17 mouse cellular contexts compared by ENCODE assay signal in the genomic region with DNA sequence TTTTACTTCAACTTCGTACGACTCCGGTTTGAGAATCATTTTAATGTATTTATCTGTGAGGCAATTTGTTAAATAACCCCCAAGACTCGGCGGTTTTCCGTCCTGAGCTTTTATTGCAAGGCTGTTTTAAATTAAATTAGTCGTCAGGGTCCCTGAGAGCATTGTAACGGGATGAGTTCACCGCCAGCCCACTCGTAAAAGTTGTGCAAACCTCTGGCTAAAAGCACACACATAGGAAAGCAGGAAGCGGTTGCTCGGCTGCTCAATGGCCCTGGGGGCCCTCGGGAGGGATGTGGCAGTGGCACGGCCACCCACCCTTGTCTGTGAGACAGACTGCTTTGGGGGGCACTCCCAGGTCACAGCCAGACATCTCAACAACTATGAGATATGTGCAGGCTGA. TPM values are rescaled to one million over a fixed set of nuclear protein-coding genes. Genes with fewer than 3 reads are reported as not detected.
A peak's percentile ranks its signal among the peaks of the same experiment; 100 is the strongest.
DNase-seq lines count a peak whose midpoint lies in the region; ATAC-seq and TF ChIP-seq lines count a peak whose summit lies in the region.
"Had no signal": no experiment of that assay in that cellular context is flagged by ENCODE, and none has a peak within 500 bp of the region (broad histone marks: within the 10 kb centered on the region; RNA-seq: fewer than 3 reads in every experiment).

No protein-coding gene starts in this region.

- no peak for ATAC-seq in stomach, embryonic 14.5 days (ENCODE audit: insufficient number of reproducible peaks, insufficient read depth, low FRiP score, low read depth)
- ATAC-seq in stomach, postnatal 0 days (ENCODE audit: low FRiP score, low TSS enrichment), result no peak

- H3K27me3 ChIP-seq in heart, embryonic 10.5 days (ENCODE audit: insufficient read depth, poor library complexity, severe bottlenecking), result peaks cover 76% of the 10 kb centered on the region
- H3K27me3 ChIP-seq in stomach, embryonic 14.5 days (ENCODE audit: control insufficient read depth, insufficient read depth, low read length), result no peaks in the 10 kb centered on the region
- no peaks in the 10 kb centered on the region for H3K27me3 ChIP-seq in stomach, postnatal 0 days (ENCODE audit: control insufficient read depth, insufficient read depth, low read length)
- H3K27me3 ChIP-seq in limb, embryonic 10.5 days (ENCODE audit: low read depth, poor library complexity, severe bottlenecking), result peaks cover 97% of the 10 kb centered on the region

- no peaks in the 10 kb centered on the region for H3K36me3 ChIP-seq in heart, embryonic 10.5 days
- no peaks in the 10 kb centered on the region for H3K36me3 ChIP-seq in stomach, embryonic 14.5 days (ENCODE audit: control insufficient read depth, insufficient read depth, low read length)
- no peaks in the 10 kb centered on the region for H3K36me3 ChIP-seq in stomach, postnatal 0 days (ENCODE audit: control insufficient read depth, insufficient read depth, low read length)
- no peaks in the 10 kb centered on the region for H3K36me3 ChIP-seq in limb, embryonic 10.5 days
- H3K36me3 ChIP-seq: heart, embryonic 15.5 days had no signal

- peaks cover 76% of the 10 kb centered on the region for H3K4me1 ChIP-seq in heart, embryonic 10.5 days
- peaks cover 66% of the 10 kb centered on the region for H3K4me1 ChIP-seq in stomach, embryonic 14.5 days (ENCODE audit: control insufficient read depth, insufficient read depth, low read length)
- peaks cover 12% of the 10 kb centered on the region; the same call in 1 of the 2 replicates for H3K4me1 ChIP-seq in stomach, postnatal 0 days (replicated peaks; ENCODE audit: control insufficient read depth, insufficient read depth)
- peaks cover 99% of the 10 kb centered on the region for H3K4me1 ChIP-seq in limb, embryonic 10.5 days

- no peak overlapping the region for H3K4me3 ChIP-seq in heart, embryonic 10.5 days
- H3K4me3 ChIP-seq in stomach, embryonic 14.5 days (ENCODE audit: low read depth, low read length), result no peak overlapping the region
- no peak overlapping the region for H3K4me3 ChIP-seq in stomach, postnatal 0 days (ENCODE audit: low read depth, low read length)
- peak overlapping the region; percentile 25 for H3K4me3 ChIP-seq in limb, embryonic 10.5 days
- H3K4me3 ChIP-seq: heart, embryonic 15.5 days had no signal

- no peak for DNase-seq in heart, embryonic 10.5 days (ENCODE audit: low spot score)
- no peak for DNase-seq in heart, postnatal 4 days
- DNase-seq in stomach, postnatal 0 days (ENCODE audit: low spot score), result no peak
- DNase-seq in limb, embryonic 10.5 days (ENCODE audit: low spot score), result no peak
- DNase-seq in spleen, adult 18-20 months, result no peak
- no peak for DNase-seq in cerebellum, adult 11-12 months
- no peak for DNase-seq in lung, postnatal 10 days
- DNase-seq: adrenal gland, adult 2 months; cerebellum, postnatal 10 days; kidney, postnatal 36 days; liver; lung, adult 2 months; right cerebral cortex, postnatal 25 days; thymus, adult 2 months had no signal

- no peak for TF ChIP-seq EP300 in stomach, postnatal 0 days (optimal IDR thresholded peaks at IDR 0.05)

- WGBS in heart, embryonic 10.5 days, result 80% methylated on average over 14 of the region's 14 CpGs
- WGBS in stomach, embryonic 14.5 days, result 49% methylated on average over 14 of the region's 14 CpGs
- 64% methylated on average over 14 of the region's 14 CpGs for WGBS in stomach, postnatal 0 days
- WGBS in limb, embryonic 10.5 days, result 24% methylated on average over 14 of the region's 14 CpGs

- no peak overlapping the region for H3K9ac ChIP-seq in stomach, embryonic 14.5 days (replicated peaks; ENCODE audit: low read depth, low read length)
- H3K9ac ChIP-seq in stomach, postnatal 0 days (ENCODE audit: low read length), result no peak overlapping the region
- H3K9ac ChIP-seq: heart, embryonic 15.5 days had no signal

- no peak overlapping the region for H3K4me2 ChIP-seq in stomach, embryonic 14.5 days (replicated peaks; ENCODE audit: low read depth, low read length)
- no peak overlapping the region for H3K4me2 ChIP-seq in stomach, postnatal 0 days (replicated peaks; ENCODE audit: low read depth)
- H3K4me2 ChIP-seq: heart, embryonic 15.5 days had no signal

- no peak for TF ChIP-seq CTCF in stomach, postnatal 0 days (IDR thresholded peaks at IDR 0.05; ENCODE audit: low read depth)

- H3K9me3 ChIP-seq in heart, embryonic 10.5 days, result no peaks in the 10 kb centered on the region
- no peaks in the 10 kb centered on the region for H3K9me3 ChIP-seq in stomach, embryonic 14.5 days (ENCODE audit: control insufficient read depth, low read depth, low read length)
- H3K9me3 ChIP-seq in stomach, postnatal 0 days (ENCODE audit: control insufficient read depth, low read length), result no peaks in the 10 kb centered on the region
- H3K9me3 ChIP-seq in limb, embryonic 10.5 days (replicated peaks), result no peaks in the 10 kb centered on the region
- H3K9me3 ChIP-seq: heart, embryonic 15.5 days had no signal

- 0 out of 2 replicates have a peak overlapping the region, but pooled peaks have one; percentile 38 for H3K27ac ChIP-seq in heart, embryonic 10.5 days
- peak overlapping the region; percentile 15; the same call in 1 of the 2 replicates for H3K27ac ChIP-seq in stomach, embryonic 14.5 days (ENCODE audit: low read length)
- no peak overlapping the region for H3K27ac ChIP-seq in stomach, postnatal 0 days (replicated peaks)
- H3K27ac ChIP-seq in limb, embryonic 10.5 days, result peak overlapping the region; percentile 79
- H3K27ac ChIP-seq: heart, embryonic 15.5 days had no signal

RNA-seq across cellular contexts. Expression of gene Flrt1, which starts 32.8 kb away (rescaled TPM):
- polyA plus RNA-seq in heart, embryonic 10.5 days (2016; fragmentation: Nextera tagmentation; extraction: Ambion mirVana), result 0.53 and 1.0 TPM in 2 replicates
- total RNA-seq in heart, postnatal 4 days (2021), result 1 to 10 TPM; 1.8 to 2.1 TPM
- polyA plus RNA-seq in stomach, embryonic 14.5 days (2014; fragmentation: Nextera tagmentation; extraction: Ambion mirVana), result 7.4 and 9.2 TPM in 2 replicates
- polyA plus RNA-seq in stomach, postnatal 0 days (2015; fragmentation: Nextera tagmentation; extraction: Ambion mirVana), result 1.1 and 1.6 TPM in 2 replicates
- polyA plus RNA-seq in limb, embryonic 10.5 days (2016; fragmentation: Nextera tagmentation; extraction: Ambion mirVana), result 0.54 and 1.6 TPM in 2 replicates
- total RNA-seq: megakaryocyte progenitor cell, adult 5-6 weeks had no signal
